Mouse (Mus musculus): Measurements from ENCODE around the gene Got2.

Gene Got2

GRCm38 (mm10) chr8:95818211-95818610 lies 70.1 kb downstream of the Got2 start:
- DNase-seq (ENCODE audit: low spot score): no peak

DNA sequence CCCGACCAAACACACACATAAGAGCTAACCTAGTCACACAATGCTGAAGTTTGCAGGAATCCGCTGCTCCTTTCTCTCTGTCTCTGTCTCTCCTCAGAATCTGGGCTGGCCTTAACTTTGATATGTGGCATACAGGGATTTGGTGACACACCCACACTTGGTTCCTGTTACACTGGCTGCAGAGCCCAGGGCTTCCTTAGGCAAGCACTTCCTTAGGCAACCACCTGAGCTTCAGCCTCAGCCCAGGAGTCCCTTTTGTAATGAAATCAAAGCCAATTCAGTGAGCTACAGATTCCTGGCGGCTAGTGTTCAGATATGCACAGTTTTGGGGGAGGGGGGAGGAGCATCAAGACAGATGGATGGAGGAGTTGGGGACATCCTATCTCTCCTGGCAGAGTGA lies 70.8 kb downstream of the Got2 start:
- DNase-seq (ENCODE audit: low spot score): no peak

GRCm38 (mm10) chr8:95816044-95816708 lies 72.2 kb downstream of the Got2 start:
- DNase-seq (ENCODE audit: low spot score): peak; percentile 66

Data from yolk sac, embryonic 10.5 days (tissue).